Mouse (Mus musculus) midbrain, embryonic 12.5 days (tissue): ENCODE results near the gene H2-M10.3. TPM values are rescaled to one million over a fixed set of nuclear protein-coding genes. Genes with fewer than 3 reads are reported as not detected.

Experiments
- polyA plus RNA-seq: library from polyadenylated mRNA; unstranded; fragments of >200 nt; fragmentation: Nextera tagmentation; extraction: Ambion mirVana; gene quantifications from 2 replicates; pipeline ENCODE4 v1.2.1, GENCODE M21; 2016

Gene H2-M10.3
- polyA plus RNA-seq, 1 experiment from 2014 or later: not detected

Other genes starting within 250 kb of the H2-M10.3 start
- not detected in 2 replicates for gene Gm19684, start 246.7 kb downstream of the H2-M10.3 start, polyA plus RNA-seq
- gene Gm7030, start 239.0 kb downstream of the H2-M10.3 start, polyA plus RNA-seq: not detected in 2 replicates
- gene Gm8909, start 199.9 kb downstream of the H2-M10.3 start, polyA plus RNA-seq: not detected in 2 replicates
- not detected in 2 replicates for gene H2-T3, start 178.1 kb downstream of the H2-M10.3 start, polyA plus RNA-seq
- 83.5 and 88.2 TPM in 2 replicates for gene Rpp21, start 110.3 kb downstream of the H2-M10.3 start, polyA plus RNA-seq
- gene Trim39, start 96.2 kb downstream of the H2-M10.3 start, polyA plus RNA-seq: 27.4 and 27.6 TPM in 2 replicates
- gene H2-M10.2, start 81.9 kb downstream of the H2-M10.3 start, polyA plus RNA-seq: 0.27 and 0.37 TPM in 2 replicates
- gene H2-M10.1, start 42.3 kb downstream of the H2-M10.3 start, polyA plus RNA-seq: not detected in 2 replicates
- not detected in 2 replicates for gene H2-M10.4, start 93.9 kb upstream of the H2-M10.3 start, polyA plus RNA-seq
- gene H2-M11, start 178.7 kb upstream of the H2-M10.3 start, polyA plus RNA-seq: not detected in 2 replicates